Mouse (Mus musculus): ENCODE results near the gene Ppp5c.

DNA sequence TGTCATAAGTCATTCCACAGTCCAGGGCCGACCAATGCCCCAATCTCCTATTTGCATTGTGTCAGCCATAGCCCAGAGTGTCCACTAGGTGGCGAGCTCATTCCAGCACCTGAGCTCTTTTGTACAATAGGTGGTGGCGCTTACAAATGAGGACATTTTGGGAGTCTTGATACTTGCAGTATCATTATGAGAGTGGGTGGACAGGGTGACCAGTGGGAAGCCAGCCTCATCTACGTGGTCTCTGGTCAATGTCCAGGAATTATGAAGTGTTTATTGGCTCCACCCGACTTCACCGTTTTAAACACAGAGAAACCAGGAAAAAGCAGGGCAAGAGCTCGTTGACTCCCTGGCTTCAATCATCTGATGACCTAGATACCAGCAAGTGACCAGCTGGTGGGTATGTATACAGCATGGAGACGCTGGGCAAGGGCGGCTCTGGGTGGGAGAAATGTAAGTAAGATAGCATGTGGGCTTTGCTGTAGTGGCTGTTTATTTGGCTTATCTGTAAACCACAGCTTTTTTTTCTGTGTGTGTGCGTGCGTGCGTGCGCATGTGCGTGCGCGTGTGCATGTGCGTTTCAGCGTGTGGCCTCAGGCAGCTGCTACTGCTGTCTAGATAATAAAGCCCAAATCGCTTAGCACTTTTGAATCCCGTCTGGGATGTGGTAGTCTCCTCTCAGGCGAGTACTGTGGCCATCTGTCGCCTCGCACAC is 46.3 kb upstream of the Ppp5c start, which contains the start of gene Psg16:
- TF ChIP-seq POLR2A (IDR thresholded peaks at IDR 0.05; ENCODE audit: insufficient read length, low read depth) (no peak), TCF3 (IDR thresholded peaks at IDR 0.05; ENCODE audit: insufficient read length, low read depth) (no peak), MAX (IDR thresholded peaks at IDR 0.05; ENCODE audit: low read depth) (no peak), TCF12 (IDR thresholded peaks at IDR 0.05; ENCODE audit: insufficient read depth, poor library complexity, severe bottlenecking) (no peak), E2F4 (IDR thresholded peaks at IDR 0.05; ENCODE audit: insufficient read depth) (no peak), POLR2AphosphoS2 (IDR thresholded peaks at IDR 0.05; ENCODE audit: insufficient read length, low read depth) (no peak), CEBPB (IDR thresholded peaks at IDR 0.05; ENCODE audit: insufficient read depth, poor library complexity, severe bottlenecking) (no peak), USF1 (IDR thresholded peaks at IDR 0.05; ENCODE audit: low read depth) (no peak), MYOD1 (IDR thresholded peaks at IDR 0.05; ENCODE audit: control insufficient read depth in 1 of 3, insufficient read length in 2 of 3, low read depth in 2 of 3) (no peak)
